Mouse (Mus musculus) lung, postnatal 4 days (tissue): ENCODE results near the gene Fam83d.

ENCODE experiments used
- DNase-seq, 2 experiments: peaks; one replicate each; pipeline ENCODE4 v3.0.0; 2021

Gene Fam83d

DNA sequence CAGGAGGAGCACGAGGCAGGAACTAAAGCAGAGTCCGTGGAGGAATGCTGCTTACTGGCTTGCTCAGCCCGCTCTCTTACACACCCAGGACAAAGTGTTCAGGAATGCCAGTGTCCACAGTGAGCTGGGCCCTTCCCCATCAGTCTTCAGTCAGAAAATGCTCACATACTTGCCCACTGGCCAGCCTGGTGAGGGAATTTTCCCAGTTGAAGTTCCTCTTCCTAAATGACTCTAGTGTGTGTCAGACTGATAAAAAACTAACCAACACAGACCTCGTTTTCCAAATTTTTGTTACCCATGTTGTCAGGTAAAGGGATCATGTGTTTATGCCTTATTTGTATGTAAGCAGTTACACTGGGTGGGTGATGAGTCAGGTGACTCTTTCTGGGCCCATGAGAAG is 48.3 kb downstream of the Fam83d start:
- no peak for DNase-seq

DNA sequence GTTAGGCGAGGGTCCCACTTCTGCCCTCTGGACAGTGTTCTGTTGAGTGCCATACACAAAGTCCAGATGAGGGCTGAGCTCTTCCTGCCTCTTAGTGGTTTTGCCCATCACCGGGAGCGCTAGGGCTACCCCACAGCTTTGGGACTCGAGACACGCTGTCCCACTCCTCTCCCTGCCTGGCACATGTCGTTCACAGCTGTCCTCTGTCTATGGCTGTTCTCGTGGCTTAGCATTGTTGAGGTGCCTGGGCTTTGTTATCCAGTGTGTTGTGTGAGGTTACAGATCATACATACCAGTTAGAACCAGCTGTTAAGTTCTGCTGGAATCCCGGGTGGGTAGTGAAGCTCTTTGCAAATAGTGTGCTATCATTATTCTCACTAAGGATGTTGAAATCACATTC is 49.8 kb downstream of the Fam83d start:
- DNase-seq = no peak

DNA sequence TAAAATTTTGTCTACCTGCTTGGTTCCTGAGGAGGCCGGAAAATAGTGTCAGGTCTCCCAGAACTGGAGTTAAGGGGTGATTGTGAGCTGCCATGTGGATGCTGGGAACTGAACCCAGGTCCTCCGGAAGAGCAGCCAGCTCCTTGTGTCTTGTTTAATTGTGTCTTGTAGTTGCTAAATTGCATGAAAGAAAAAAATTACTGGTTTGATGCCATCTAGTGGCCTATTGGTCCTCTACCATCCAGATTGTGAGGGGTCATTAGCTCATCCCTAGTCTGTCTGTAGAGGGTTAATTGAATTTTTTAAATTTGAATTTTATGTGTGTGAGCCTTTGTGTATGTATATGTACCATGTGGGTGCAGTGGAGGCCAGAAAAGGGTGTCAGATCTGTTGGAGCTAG is 60.2 kb downstream of the Fam83d start:
- DNase-seq = no peak

DNA sequence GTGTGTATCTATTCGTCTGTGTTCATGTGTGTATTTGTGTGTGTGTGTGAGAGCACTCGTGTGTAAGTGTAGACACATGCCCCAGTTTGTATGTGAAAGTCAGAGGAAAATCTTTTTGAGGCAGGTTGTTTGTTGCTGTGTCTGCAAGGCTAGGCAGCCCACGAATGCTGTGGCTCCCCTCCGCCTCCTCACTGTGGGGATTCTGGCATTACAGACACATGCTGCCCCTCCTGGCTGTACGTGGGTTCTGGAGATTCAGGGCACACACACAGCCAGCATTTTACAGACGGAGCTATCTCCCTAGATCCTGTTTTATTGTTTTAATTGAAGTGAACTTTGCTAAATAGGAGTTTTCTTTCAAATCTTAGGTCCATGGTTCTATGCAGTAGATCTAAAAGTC is 61.9 kb downstream of the Fam83d start:
- no peak for DNase-seq

DNA sequence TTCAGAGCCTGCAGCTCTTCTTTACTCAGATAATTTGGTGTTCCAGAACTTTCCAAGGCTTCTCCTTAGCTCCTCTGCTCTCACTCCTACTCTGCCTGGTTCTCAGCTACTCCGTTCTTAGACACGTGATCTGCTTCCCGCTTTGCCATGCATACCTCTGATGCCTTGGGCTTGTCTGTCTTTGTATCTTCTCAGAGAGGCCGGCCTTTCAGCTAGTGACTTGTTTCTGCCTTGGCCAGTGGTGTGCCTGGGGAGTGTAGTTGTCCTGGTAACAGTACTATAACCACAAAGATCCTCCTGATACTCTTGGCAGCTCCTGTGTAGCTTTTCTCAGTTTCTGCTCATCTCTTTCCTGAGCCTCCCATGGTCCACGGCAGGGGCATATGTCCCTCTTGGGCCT is 65.3 kb downstream of the Fam83d start:
- DNase-seq = no peak

DNA sequence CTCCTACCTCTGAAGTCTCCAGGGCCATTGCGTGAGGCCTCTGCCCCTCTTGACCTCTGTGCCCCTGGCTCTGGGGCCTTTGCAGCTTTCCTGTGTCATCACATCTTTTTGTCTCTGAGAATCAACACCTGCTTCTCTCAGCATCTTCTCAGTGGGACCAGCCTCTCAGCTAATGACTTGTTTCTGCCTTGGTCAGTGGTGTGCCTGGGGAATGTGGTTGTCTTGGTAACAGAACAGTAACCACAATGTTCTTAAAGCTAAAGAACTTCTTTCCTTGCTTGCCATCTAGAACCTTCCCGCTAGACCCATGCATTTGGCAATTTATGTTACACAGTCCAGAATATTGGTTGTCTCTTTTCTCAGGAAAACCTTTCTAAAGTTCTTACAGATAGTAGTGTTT is 65.8 kb downstream of the Fam83d start:
- DNase-seq = no peak
